ENCODE assay signal across 19 mouse cellular contexts in genomic region chr3:68813461-68813860, GRCm38 (mm10). TPM values are rescaled to one million over a fixed set of nuclear protein-coding genes. Genes with fewer than 3 reads are reported as not detected.
DNase-seq lines count a peak whose midpoint lies in the region.
"Had no signal": no experiment of that assay in that cellular context is flagged by ENCODE, and none has a peak within 500 bp of the region (broad histone marks: within the 10 kb centered on the region; RNA-seq: fewer than 3 reads in every experiment).

No protein-coding gene starts in this region.

- H3K36me3 ChIP-seq in heart, embryonic 10.5 days, result no peaks in the 10 kb centered on the region
- H3K36me3 ChIP-seq: G1E had no signal

- DNase-seq in heart, adult 11 months, result peak; percentile 78
- DNase-seq in heart, postnatal 25 days (ENCODE audit: low spot score), result no peak
- DNase-seq in heart, embryonic 10.5 days (ENCODE audit: low spot score), result peak; percentile 67
- DNase-seq in heart, postnatal 36 days, result no peak
- DNase-seq: adrenal gland, adult 2 months; adrenal gland, adult 8-10 months; adrenal gland, postnatal 10 days; adrenal gland, postnatal 14 days; adrenal gland, postnatal 25 days; adrenal gland, postnatal 36 days; B cell, adult 2 months; cerebellum, adult 11 months; cerebellum, adult 11-12 months; cerebellum, adult 18-20 months had no signal

- WGBS in heart, embryonic 10.5 days, result 84% methylated on average over 3 of the region's 3 CpGs

- H3K9me3 ChIP-seq in heart, embryonic 10.5 days, result no peaks in the 10 kb centered on the region
- H3K9me3 ChIP-seq: G1E had no signal

- intact Hi-C loops in heart, postnatal 25 days (cut with DNase I), result no loop called here
- intact Hi-C loops in heart, postnatal 36 days (cut with DNase I), result no loop called here

- no peaks in the 10 kb centered on the region for H3K27me3 ChIP-seq in heart, embryonic 10.5 days (ENCODE audit: insufficient read depth, poor library complexity, severe bottlenecking)
- H3K27me3 ChIP-seq: CH12.LX had no signal

- no peak overlapping the region for H3K27ac ChIP-seq in heart, embryonic 10.5 days

- peaks cover 9% of the 10 kb centered on the region for H3K4me1 ChIP-seq in heart, embryonic 10.5 days

- H3K4me3 ChIP-seq in heart, embryonic 10.5 days, result no peak overlapping the region

RNA-seq across cellular contexts. Expression of gene 1110032F04Rik, which starts 55.9 kb away (rescaled TPM):
- 1 to 10 TPM; 1.0 to 1.5 TPM for total RNA-seq in heart, postnatal 25 days (2021)
- 6.2 and 6.5 TPM in 2 replicates for polyA plus RNA-seq in heart, embryonic 10.5 days (2016; fragmentation: Nextera tagmentation; extraction: Ambion mirVana)
- 1 to 10 TPM in 1 of 2 experiments, under 1 TPM in 1; 0.65 to 1.2 TPM for total RNA-seq in heart, postnatal 36 days (2021)
- total RNA-seq: adrenal gland, adult 18-20 months; adrenal gland, adult 2 months had no signal
- polyA plus RNA-seq: C2C12, G1E, Patski had no signal

Comparison
In these comparisons a context has a peak if more than half of its experiments do, and no peak if none do; other contexts are left out.
1. DNase-seq: peak in heart, adult 11 months (single experiment) and heart, embryonic 10.5 days (single experiment); none in heart, postnatal 25 days (single experiment) and heart, postnatal 36 days (0 of 2).